Mouse (Mus musculus) kidney, embryonic 16.5 days (tissue): ENCODE data around the gene Napa. TPM values are rescaled to one million over a fixed set of nuclear protein-coding genes. Genes with fewer than 3 reads are reported as not detected.

ENCODE experiments used
- polyA plus RNA-seq: library from polyadenylated mRNA; unstranded; fragments of >200 nt; fragmentation: Nextera tagmentation; extraction: Ambion mirVana; gene quantifications from 2 replicates; pipeline ENCODE4 v1.2.1, GENCODE M21; 2015

Napa gene
- polyA plus RNA-seq, 1 experiment from 2014 or later, result 215 TPM

Other genes with a start within 250 kb of the Napa start
- not detected in 2 replicates for gene Crx, start 218.5 kb upstream of the Napa start, polyA plus RNA-seq
- not detected in 2 replicates for gene Crxos, start 215.8 kb upstream of the Napa start, polyA plus RNA-seq
- gene Selenow, start 176.1 kb upstream of the Napa start, polyA plus RNA-seq, result 690 and 706 TPM in 2 replicates
- 198 and 212 TPM in 2 replicates for gene Nop53, start 152.4 kb upstream of the Napa start, polyA plus RNA-seq
- gene Ehd2, start 130.9 kb upstream of the Napa start, polyA plus RNA-seq, result 36.8 and 37.9 TPM in 2 replicates
- gene Bicra, start 50.5 kb upstream of the Napa start, polyA plus RNA-seq, result 7.1 and 7.5 TPM in 2 replicates
- 0.04 and 0.09 TPM in 2 replicates for gene Zfp541, start 36.6 kb upstream of the Napa start, polyA plus RNA-seq
- gene Kptn, start 21.4 kb downstream of the Napa start, polyA plus RNA-seq, result 33.9 and 36.8 TPM in 2 replicates
- gene Slc8a2, start 31.4 kb downstream of the Napa start, polyA plus RNA-seq, result 0.12 and 0.17 TPM in 2 replicates
- gene Meis3, start 76.6 kb downstream of the Napa start, polyA plus RNA-seq, result 23.9 and 27.7 TPM in 2 replicates
- 21.3 and 21.5 TPM in 2 replicates for gene Dhx34, start 123.6 kb downstream of the Napa start, polyA plus RNA-seq
- gene C5ar2, start 145.7 kb downstream of the Napa start, polyA plus RNA-seq, result 0.09 and 0.11 TPM in 2 replicates
- 2.7 and 2.8 TPM in 2 replicates for gene C5ar1, start 161.1 kb downstream of the Napa start, polyA plus RNA-seq
- gene Inafm1, start 175.2 kb downstream of the Napa start, polyA plus RNA-seq, result 16.4 and 19.7 TPM in 2 replicates
- gene Ccdc9, start 188.3 kb downstream of the Napa start, polyA plus RNA-seq, result 30.9 and 31.2 TPM in 2 replicates
- 12.6 and 14.2 TPM in 2 replicates for gene Bbc3, start 209.9 kb downstream of the Napa start, polyA plus RNA-seq